Mouse (Mus musculus): ENCODE measurements around the gene Gm28305.

DNA sequence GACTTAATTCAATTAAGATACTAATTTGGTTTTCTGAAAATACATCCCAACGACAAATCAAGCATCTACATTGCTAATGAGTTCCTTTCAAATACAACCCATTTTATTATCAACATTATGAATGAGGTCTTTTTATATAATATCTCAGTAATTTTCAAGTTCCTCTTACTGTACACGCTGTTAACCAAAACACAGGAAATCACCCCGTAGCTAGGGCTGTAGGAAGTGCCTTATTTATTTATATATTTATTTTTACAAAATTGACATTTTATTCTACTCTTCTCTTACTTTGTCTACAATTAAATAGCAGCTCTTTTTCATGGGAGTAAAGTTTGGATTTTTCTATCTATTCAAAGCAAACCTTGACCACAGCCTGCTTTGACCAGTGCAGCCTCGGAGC lies 720 bp upstream of the Gm28305 start:
- TF ChIP-seq POLR2A (IDR thresholded peaks at IDR 0.05; ENCODE audit: low read depth, low read length) (no peak), CTCF (IDR thresholded peaks at IDR 0.05; ENCODE audit: borderline replicate concordance, insufficient read depth, low read length) (no peak)
